Mouse (Mus musculus) kidney, adult 2 months (tissue): ENCODE results near the gene Atp5j2. TPM values are rescaled to one million over a fixed set of nuclear protein-coding genes. Genes with fewer than 3 reads are reported as not detected.
"Not testable (repeated sequence)": the region's sequence is repeated elsewhere in the genome, so short reads cannot be mapped to it uniquely, and the experiment has no call there.

Experiments
- DNase-seq: peaks from one replicate; pipeline ENCODE4 v3.0.0; 2021
- H3K27ac ChIP-seq: fragments of 200-500 bp; 2 replicates; pipeline ENCODE4 v1.5.1; 2012; ENCODE audit warnings: low read depth, low read length, control low read depth, inconsistent platforms; ENCODE audit not compliant: insufficient read depth
- H3K27me3 ChIP-seq: fragments of 200-500 bp; replicated peaks from 2 replicates; pipeline ENCODE4 v1.6.1; 2012; ENCODE audit warnings: mild to moderate bottlenecking, moderate library complexity, low read length, inconsistent platforms; ENCODE audit not compliant: control insufficient read depth, insufficient read depth
- H3K36me3 ChIP-seq: fragments of 200-500 bp; 2 replicates; pipeline ENCODE4 v1.6.1; 2012; ENCODE audit warnings: mild to moderate bottlenecking, moderate library complexity, low read length, inconsistent platforms; ENCODE audit not compliant: control insufficient read depth, insufficient read depth
- H3K4me1 ChIP-seq: fragments of 200-500 bp; 2 replicates; pipeline ENCODE4 v1.6.1; 2011; ENCODE audit warnings: low read length; ENCODE audit not compliant: control insufficient read depth, insufficient read depth
- H3K4me3 ChIP-seq: fragments of 200-500 bp; 2 replicates; pipeline ENCODE4 v1.5.1; 2011; ENCODE audit warnings: mild to moderate bottlenecking, low read depth, low read length, control low read depth; ENCODE audit not compliant: insufficient read depth
- CTCF ChIP-seq: fragments of 200-500 bp; conservative IDR thresholded peaks from 2 replicates; pipeline ENCODE4 v1.5.1; 2011; ENCODE audit warnings: low read depth, mild to moderate bottlenecking, control low read depth, low read length, moderate library complexity, mixed read lengths; ENCODE audit not compliant: insufficient read depth, insufficient read length
- POLR2A ChIP-seq: fragments of 200-500 bp; IDR thresholded peaks from one replicate; pipeline ENCODE4 v1.6.1; 2011; ENCODE audit warnings: low read depth, low read length, control low read depth
- WGBS: fragments of 180-500 bp; shearing (Covaris S2); methylation state at CpG from one replicate; pipeline ENCODE4 v1.1.7; 2018; 5-methylcytosine and 5-hydroxymethylcytosine counted together
- polyA plus RNA-seq: library from polyadenylated mRNA; depleted of rRNA; stranded (reverse); fragments of >200 nt; gene quantifications from 2 replicates; pipeline ENCODE4 v1.2.3, GENCODE M21; 2012; rRNA removed

The Atp5j2 gene
- 346 and 489 TPM in 2 replicates for polyA plus RNA-seq

DNA sequence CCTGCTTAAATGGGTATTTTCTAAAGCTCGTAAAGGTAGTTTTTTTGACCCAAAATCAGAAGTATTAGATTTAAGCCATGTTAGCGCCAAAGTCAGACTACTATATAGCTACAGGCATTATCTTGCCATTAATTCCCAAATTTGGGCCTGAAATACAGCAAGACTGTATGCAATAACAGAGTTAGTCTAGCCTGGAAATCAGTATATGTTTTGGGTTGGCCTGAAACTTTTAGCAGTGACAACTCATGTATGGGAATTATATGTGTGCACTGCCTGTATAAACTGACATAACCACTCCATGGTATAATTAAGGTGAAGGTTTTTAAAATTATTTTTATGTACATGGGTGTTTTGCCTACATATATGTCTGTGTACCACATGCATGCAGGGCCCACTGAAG lies at the start of gene Atp5j2:
Gene Atp5j2 (minus strand): TSS at position 101 of the 400 bp plus-strand sequence.
- no peak for DNase-seq
- 94% methylated on average over 2 of the region's 2 CpGs for WGBS
- peak within 1 kb of the TSS; percentile 80 for H3K4me3 ChIP-seq
- no peak for TF ChIP-seq POLR2A
- H3K36me3 ChIP-seq = peaks cover 3% of the 10 kb centered on the region
- no peaks in the 10 kb centered on the region for H3K27me3 ChIP-seq
- peaks cover 13% of the 10 kb centered on the region; the same call in 1 of the 2 replicates for H3K4me1 ChIP-seq
- H3K27ac ChIP-seq = peak within 1 kb of the TSS; percentile 91

- peaks cover 12% of the 10 kb centered on the region for H3K36me3 ChIP-seq
- DNase-seq = peak; percentile 55
- no peaks in the 10 kb centered on the region for H3K27me3 ChIP-seq
- H3K4me3 ChIP-seq = no peak overlapping the region
- peaks cover 9% of the 10 kb centered on the region; the same call in 1 of the 2 replicates for H3K4me1 ChIP-seq
- TF ChIP-seq CTCF (peak; percentile 70), POLR2A (no peak)
- H3K27ac ChIP-seq = no peak overlapping the region
Measured at GRCm38 (mm10) chr5:145234636-145235035, 42.8 kb upstream of the Atp5j2 start.

DNA sequence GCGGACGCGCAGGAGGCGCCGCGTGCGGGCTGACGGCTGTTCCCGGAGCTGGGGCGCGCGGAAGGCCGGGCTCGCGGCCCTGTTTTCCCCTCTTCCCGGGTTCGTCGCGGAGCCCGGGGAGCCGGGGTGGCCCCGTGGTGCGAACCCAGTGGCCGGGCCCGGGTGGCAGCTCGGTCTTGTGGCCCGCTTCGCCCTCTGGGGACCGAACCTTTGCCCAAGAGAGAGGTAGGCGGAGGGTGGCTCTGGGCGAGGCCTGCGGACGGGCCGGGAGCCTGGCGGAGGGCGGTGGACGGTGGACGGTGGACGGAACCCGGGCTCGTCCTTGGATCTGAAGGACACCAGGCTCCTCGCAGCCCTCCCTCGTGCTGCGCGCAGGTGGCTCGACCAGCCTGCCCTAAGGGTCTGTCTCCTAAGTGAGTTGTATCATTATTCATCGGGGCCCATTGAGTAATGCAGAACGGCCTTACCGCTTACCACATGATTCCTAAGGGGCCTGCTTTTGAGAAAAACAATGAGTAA lies 40.1 kb upstream of the Atp5j2 start:
- Histone ChIP-seq H3K36me3 (peaks cover 7% of the 10 kb centered on the region; the same call in 1 of the 2 replicates), H3K27me3 (no peaks in the 10 kb centered on the region), H3K27ac (peak overlapping the region; percentile 55), H3K4me1 (peaks cover 9% of the 10 kb centered on the region; the same call in 1 of the 2 replicates), H3K4me3 (peak overlapping the region; percentile 75)
- DNase-seq = no peak
- under 1% methylated on average over 49 of the region's 49 CpGs for WGBS
- no peak for TF ChIP-seq POLR2A
- no peak for TF ChIP-seq CTCF

DNA sequence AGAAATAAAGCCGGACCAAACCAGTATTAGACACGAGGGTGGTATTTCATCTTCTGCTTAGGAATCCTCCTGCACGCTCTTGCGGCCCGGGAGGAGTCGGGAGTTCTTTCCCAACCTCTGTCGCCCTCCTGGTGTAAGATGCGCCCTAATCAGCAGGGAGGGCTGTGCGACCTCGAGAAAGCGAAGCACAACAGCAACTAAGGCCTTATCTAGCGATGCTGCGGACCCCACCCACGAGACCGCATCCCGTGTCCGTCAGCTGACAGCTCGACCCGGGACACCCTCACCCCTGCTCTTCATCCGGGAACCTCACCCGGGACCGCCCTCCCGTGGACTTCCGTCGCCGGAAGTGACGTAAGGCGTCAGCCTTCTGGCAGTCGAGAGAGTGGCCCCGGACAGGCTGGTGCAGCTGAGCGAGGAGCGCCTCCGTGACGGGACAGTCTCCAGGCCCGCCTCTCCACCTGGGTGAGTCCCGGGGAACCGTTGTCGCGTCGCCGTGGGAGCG lies 39.6 kb upstream of the Atp5j2 start, which contains the start of gene Zfp655:
Gene Zfp655 (plus strand): TSS at position 349 of the 505 bp plus-strand sequence.
- H3K36me3 ChIP-seq = peaks cover 6% of the 10 kb centered on the region; the same call in 1 of the 2 replicates
- H3K4me1 ChIP-seq = peaks cover 12% of the 10 kb centered on the region; the same call in 1 of the 2 replicates
- DNase-seq = peak; percentile 99
- H3K4me3 ChIP-seq = peak within 1 kb of the TSS; percentile 75
- WGBS = under 1% methylated on average over 42 of the region's 42 CpGs
- H3K27ac ChIP-seq = peak within 1 kb of the TSS; percentile 97
- no peaks in the 10 kb centered on the region for H3K27me3 ChIP-seq
- TF ChIP-seq CTCF (no peak), POLR2A (peak; percentile 98)

GRCm38 (mm10) chr5:145230641-145231040 lies 38.8 kb upstream of the Atp5j2 start:
- peak; percentile 83 for DNase-seq
- TF ChIP-seq POLR2A = no peak
- no peak for TF ChIP-seq CTCF

DNA sequence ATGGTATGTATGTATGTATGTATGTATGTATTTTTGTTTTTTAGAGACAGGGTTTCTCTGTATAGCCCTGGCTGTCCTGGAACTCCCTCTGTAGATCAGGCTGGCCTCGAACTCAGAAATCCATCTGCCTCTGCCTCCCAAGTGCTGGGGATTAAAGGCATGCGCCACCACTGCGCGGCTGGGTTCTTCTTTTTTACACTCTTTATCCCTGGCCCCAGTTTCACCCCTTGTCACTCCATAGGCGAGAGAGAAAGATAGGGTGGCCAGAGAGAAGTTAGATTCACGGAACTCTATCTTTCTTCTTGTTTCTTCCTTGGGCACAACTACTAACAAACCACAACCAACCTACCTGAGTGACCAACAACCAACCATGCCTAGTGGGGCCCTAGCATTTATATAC lies 37.4 kb upstream of the Atp5j2 start:
- WGBS = 85% methylated on average over 6 of the region's 6 CpGs
- DNase-seq, H3K27me3 ChIP-seq, H3K4me3 ChIP-seq, H3K27ac ChIP-seq, H3K36me3 ChIP-seq: not testable (repeated sequence)
- H3K4me1 ChIP-seq = peaks cover 16% of the 10 kb centered on the region; the same call in 1 of the 2 replicates

More at GRCm38 (mm10) chr5:145230641-145231040, 38.8 kb upstream of the Atp5j2 start:
- H3K27ac ChIP-seq = peak overlapping the region; percentile 97
- H3K27me3 ChIP-seq = no peaks in the 10 kb centered on the region
- peaks cover 6% of the 10 kb centered on the region; the same call in 1 of the 2 replicates for H3K36me3 ChIP-seq
- no peak overlapping the region for H3K4me3 ChIP-seq
- 67% methylated on average over 4 of the region's 4 CpGs for WGBS
- H3K4me1 ChIP-seq = peaks cover 16% of the 10 kb centered on the region; the same call in 1 of the 2 replicates

DNA sequence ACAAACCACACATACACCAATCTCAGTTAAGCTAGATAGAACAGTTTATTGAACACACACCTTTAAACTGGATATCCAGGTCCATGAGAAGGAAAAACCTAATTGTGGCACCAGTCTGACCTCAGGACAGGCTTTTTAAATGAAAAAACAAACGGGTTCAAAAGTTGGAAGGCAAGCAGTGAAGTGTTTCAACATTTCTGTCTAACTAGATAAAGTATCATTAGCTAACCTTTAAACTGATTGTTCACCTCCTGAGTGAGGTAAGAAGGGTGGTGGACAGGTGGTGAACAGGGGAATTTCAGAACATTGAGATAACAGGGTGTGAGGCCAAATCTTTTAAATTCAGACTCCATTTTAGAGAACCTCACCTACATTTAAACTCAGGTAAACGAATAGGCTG lies 34.6 kb upstream of the Atp5j2 start:
- peak; percentile 48 for DNase-seq
- WGBS = 49% methylated on average over 2 of the region's 2 CpGs
- peaks cover 11% of the 10 kb centered on the region; the same call in 1 of the 2 replicates for H3K4me1 ChIP-seq
- no peak overlapping the region for H3K27ac ChIP-seq
- no peak overlapping the region for H3K4me3 ChIP-seq
- no peaks in the 10 kb centered on the region for H3K27me3 ChIP-seq
- H3K36me3 ChIP-seq = no peaks in the 10 kb centered on the region
- no peak for TF ChIP-seq CTCF
- TF ChIP-seq POLR2A = no peak
